Mouse (Mus musculus): Measurements from ENCODE around the gene Zfp42. TPM values are rescaled to one million over a fixed set of nuclear protein-coding genes. Genes with fewer than 3 reads are reported as not detected.
"Not testable (repeated sequence)": the region's sequence is repeated elsewhere in the genome, so short reads cannot be mapped to it uniquely, and the experiment has no call there.

Gene Zfp42
- not detected in 2 replicates for polyA plus RNA-seq (2015; fragmentation: Nextera tagmentation; extraction: Ambion mirVana)

GRCm38 (mm10) chr8:43306896-43307295, at the start of gene Zfp42:
Gene Zfp42, minus strand, starts transcription at chr8:43306980.
- no peak for ATAC-seq (replicated peaks; ENCODE audit: low FRiP score)
- H3K36me3 ChIP-seq, result no peaks in the 10 kb centered on the region
- no peaks in the 10 kb centered on the region for H3K4me1 ChIP-seq
- H3K27me3 ChIP-seq, result no peaks in the 10 kb centered on the region
- no peak within 1 kb of the TSS for H3K27ac ChIP-seq
- no peaks in the 10 kb centered on the region for H3K9me3 ChIP-seq (replicated peaks)
- 55% methylated on average over 14 of the region's 14 CpGs for WGBS
- H3K4me2 ChIP-seq, result peak within 1 kb of the TSS; percentile 30
- H3K4me3 ChIP-seq (replicated peaks), result no peak within 1 kb of the TSS
- no peak within 1 kb of the TSS for H3K9ac ChIP-seq

DNA sequence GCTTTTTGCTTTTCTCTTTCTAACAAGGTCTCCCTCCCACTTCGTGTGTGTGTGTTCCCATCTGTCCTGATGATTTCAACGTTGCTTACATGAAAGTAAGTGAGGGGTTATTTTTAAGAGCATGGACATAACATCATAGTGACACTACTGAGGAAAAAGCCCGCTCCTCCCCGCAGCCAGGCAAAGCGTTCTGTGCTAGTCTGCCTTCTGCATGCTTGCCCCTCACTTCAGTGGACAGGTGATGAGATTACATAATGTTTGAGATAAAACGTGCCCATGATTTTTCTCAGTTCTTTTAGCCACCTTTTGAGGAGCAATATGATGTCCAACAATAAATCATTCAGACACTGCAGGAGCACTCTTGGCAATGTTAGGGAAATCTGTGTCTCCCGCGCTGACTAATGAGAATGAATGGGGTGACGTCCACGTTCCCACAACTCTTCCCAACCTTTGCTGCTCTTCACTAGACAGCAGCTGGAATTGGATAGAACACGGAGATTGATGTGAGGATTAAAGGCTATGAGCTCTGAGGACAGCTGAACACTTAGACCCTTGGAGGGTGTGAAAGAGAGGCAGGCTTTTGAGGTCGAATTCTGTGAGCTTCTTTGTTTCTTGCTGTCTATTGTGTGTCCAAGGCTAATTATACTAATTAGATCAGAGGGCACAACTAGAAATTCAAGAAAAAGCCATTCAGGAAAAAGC, 49.4 kb upstream of the Zfp42 start:
- ATAC-seq (replicated peaks; ENCODE audit: low FRiP score), result no peak
- Histone ChIP-seq H3K4me3 (replicated peaks) (no peak overlapping the region), H3K4me1 (no peaks in the 10 kb centered on the region), H3K9ac (no peak overlapping the region), H3K27ac (no peak overlapping the region), H3K4me2 (no peak overlapping the region), H3K9me3 (replicated peaks) (no peaks in the 10 kb centered on the region), H3K36me3 (no peaks in the 10 kb centered on the region), H3K27me3 (no peaks in the 10 kb centered on the region)
- WGBS, result 63% methylated on average over 12 of the region's 12 CpGs

DNA sequence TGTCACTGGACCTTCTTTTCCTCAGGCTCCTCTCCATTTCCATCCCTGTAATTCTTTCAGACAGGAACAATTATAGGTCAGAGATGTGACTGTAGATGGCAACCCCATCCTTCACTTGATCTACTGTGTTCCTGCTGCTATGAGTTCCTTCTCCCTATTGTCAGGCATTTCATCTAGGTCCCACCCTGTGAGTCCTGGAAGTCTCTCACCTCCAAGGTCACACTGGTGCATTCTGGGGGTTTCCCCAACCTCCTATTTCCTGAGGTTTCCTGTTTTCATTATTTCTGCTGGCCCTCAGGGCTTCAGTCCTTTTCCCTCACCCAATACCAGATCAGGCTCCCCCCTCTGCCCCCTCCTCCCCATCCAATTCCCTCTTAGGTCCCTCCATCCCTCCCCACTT, 45.5 kb upstream of the Zfp42 start:
- not testable (repeated sequence) for H3K4me2 ChIP-seq; H3K9me3 ChIP-seq (replicated peaks); H3K27ac ChIP-seq; ATAC-seq (replicated peaks; ENCODE audit: low FRiP score); H3K4me1 ChIP-seq; H3K27me3 ChIP-seq; H3K4me3 ChIP-seq (replicated peaks); H3K36me3 ChIP-seq; H3K9ac ChIP-seq

- Histone ChIP-seq H3K27me3 (no peaks in the 10 kb centered on the region), H3K9ac (no peak overlapping the region), H3K27ac (no peak overlapping the region), H3K9me3 (replicated peaks) (0 out of 2 replicates have a peak, but pooled peaks cover 3% of the 10 kb centered on the region), H3K36me3 (no peaks in the 10 kb centered on the region), H3K4me2 (no peak overlapping the region), H3K4me3 (replicated peaks) (no peak overlapping the region), H3K4me1 (no peaks in the 10 kb centered on the region)
- no peak for ATAC-seq (replicated peaks; ENCODE audit: low FRiP score)
- 81% methylated on average over 5 of the region's 5 CpGs for WGBS
These were observed 31.8 kb upstream of the Zfp42 start for GRCm38 (mm10) chr8:43338555-43338954.

DNA sequence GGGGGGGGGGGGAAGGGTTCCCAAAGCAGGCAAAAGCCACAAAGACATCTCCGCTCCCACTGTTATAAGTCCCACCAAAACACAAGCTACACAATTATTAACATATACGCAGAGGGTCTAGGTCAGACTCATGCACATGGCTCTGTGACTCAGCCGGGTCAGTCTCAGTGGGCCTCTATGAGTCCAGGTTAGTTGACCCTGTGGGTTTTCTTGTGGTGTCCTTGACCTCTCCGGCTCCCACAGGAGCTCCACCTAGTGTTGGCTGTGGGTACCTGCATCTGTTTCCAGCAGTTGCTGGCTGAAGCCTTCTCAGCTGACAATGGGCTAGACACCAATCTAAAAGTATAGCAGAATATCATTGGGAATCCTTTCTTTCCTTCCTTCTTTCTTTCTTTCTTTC, 26.7 kb upstream of the Zfp42 start:
- no peaks in the 10 kb centered on the region for H3K4me1 ChIP-seq
- 67% methylated on average over 4 of the region's 4 CpGs for WGBS
- no peaks in the 10 kb centered on the region for H3K9me3 ChIP-seq (replicated peaks)
- no peak overlapping the region for H3K27ac ChIP-seq
- ATAC-seq (replicated peaks; ENCODE audit: low FRiP score), result no peak
- H3K9ac ChIP-seq, result no peak overlapping the region
- H3K27me3 ChIP-seq, result no peaks in the 10 kb centered on the region
- no peak overlapping the region for H3K4me3 ChIP-seq (replicated peaks)
- H3K4me2 ChIP-seq, result no peak overlapping the region
- no peaks in the 10 kb centered on the region for H3K36me3 ChIP-seq

- Histone ChIP-seq H3K4me2 (no peak overlapping the region), H3K36me3 (no peaks in the 10 kb centered on the region), H3K4me3 (replicated peaks) (no peak overlapping the region), H3K27ac (no peak overlapping the region), H3K4me1 (no peaks in the 10 kb centered on the region), H3K27me3 (no peaks in the 10 kb centered on the region), H3K9me3 (replicated peaks) (no peaks in the 10 kb centered on the region), H3K9ac (no peak overlapping the region)
- 95% methylated on average over 7 of the region's 7 CpGs for WGBS
- no peak for ATAC-seq (replicated peaks; ENCODE audit: low FRiP score)
These were observed 24.9 kb upstream of the Zfp42 start for GRCm38 (mm10) chr8:43331657-43332056.

DNA sequence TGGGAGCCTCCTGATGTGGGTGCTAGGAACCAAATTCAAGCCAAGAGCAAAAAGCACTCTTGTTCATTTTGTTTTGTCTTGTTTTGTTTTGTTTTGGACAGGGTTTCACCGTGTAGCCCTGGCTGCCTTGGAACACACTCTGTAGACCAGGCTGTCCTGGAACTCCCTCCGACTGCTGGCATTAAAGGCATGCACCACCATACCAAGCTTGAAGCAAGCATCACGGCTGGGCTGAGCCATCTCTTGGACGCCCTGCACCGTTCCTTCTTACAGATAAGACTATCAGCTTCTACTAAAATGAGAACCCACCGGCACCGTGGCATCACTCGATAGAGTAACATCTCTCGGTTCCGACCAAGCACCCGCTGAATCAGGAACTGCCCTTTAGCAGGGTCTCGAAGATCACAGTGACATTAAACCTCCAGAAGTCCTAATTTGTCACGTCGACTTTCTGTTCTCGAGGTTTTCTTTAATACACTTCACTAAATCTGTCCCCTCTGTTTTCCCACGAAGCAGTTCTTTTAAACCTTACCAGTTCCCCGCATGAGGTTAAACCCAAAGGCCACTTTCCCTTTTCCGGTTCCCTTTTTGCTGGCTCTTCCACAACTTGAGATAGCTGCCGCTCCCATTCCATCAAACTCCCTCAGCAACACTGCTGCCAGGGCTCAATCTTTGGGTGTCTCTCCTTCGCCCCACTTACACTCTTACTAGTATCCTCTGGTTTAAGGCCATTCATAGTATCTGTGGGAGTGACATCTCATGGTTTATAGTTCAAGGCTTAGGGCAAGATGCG, 23.3 kb upstream of the Zfp42 start:
- Histone ChIP-seq H3K9ac (no peak overlapping the region), H3K4me3 (replicated peaks) (no peak overlapping the region), H3K9me3 (replicated peaks) (peaks cover 5% of the 10 kb centered on the region; the same call in 1 of the 2 replicates), H3K27me3 (no peaks in the 10 kb centered on the region), H3K4me2 (no peak overlapping the region), H3K4me1 (no peaks in the 10 kb centered on the region), H3K27ac (no peak overlapping the region), H3K36me3 (no peaks in the 10 kb centered on the region)
- 92% methylated on average over 21 of the region's 21 CpGs for WGBS
- ATAC-seq (replicated peaks; ENCODE audit: low FRiP score), result no peak

- no peak overlapping the region for H3K9ac ChIP-seq
- no peaks in the 10 kb centered on the region for H3K36me3 ChIP-seq
- H3K27ac ChIP-seq, result no peak overlapping the region
- H3K4me2 ChIP-seq, result no peak overlapping the region
- H3K4me1 ChIP-seq, result no peaks in the 10 kb centered on the region
- 78% methylated on average over 10 of the region's 10 CpGs for WGBS
- no peak for ATAC-seq (replicated peaks; ENCODE audit: low FRiP score)
- H3K4me3 ChIP-seq (replicated peaks), result no peak overlapping the region
- no peaks in the 10 kb centered on the region for H3K27me3 ChIP-seq
- peaks cover 5% of the 10 kb centered on the region; the same call in 1 of the 2 replicates for H3K9me3 ChIP-seq (replicated peaks)
These were observed 21.9 kb upstream of the Zfp42 start for GRCm38 (mm10) chr8:43328666-43329065.

GRCm38 (mm10) chr8:43320771-43321170, 14.0 kb upstream of the Zfp42 start:
- peaks cover 4% of the 10 kb centered on the region; the same call in 1 of the 2 replicates for H3K9me3 ChIP-seq (replicated peaks)
- no peaks in the 10 kb centered on the region for H3K36me3 ChIP-seq
- no peaks in the 10 kb centered on the region for H3K4me1 ChIP-seq
- no peak overlapping the region for H3K4me3 ChIP-seq (replicated peaks)
- no peak for ATAC-seq (replicated peaks; ENCODE audit: low FRiP score)
- no peak overlapping the region for H3K9ac ChIP-seq
- H3K27ac ChIP-seq, result no peak overlapping the region
- H3K4me2 ChIP-seq, result no peak overlapping the region
- H3K27me3 ChIP-seq, result no peaks in the 10 kb centered on the region
- WGBS, result 81% methylated on average over 5 of the region's 5 CpGs

- Histone ChIP-seq H3K27ac (no peak overlapping the region), H3K4me2 (no peak overlapping the region), H3K9me3 (replicated peaks) (no peaks in the 10 kb centered on the region), H3K9ac (no peak overlapping the region), H3K4me1 (no peaks in the 10 kb centered on the region), H3K36me3 (no peaks in the 10 kb centered on the region), H3K4me3 (replicated peaks) (no peak overlapping the region), H3K27me3 (no peaks in the 10 kb centered on the region)
- ATAC-seq (replicated peaks; ENCODE audit: low FRiP score), result no peak
- WGBS, result 82% methylated on average over 2 of the region's 2 CpGs
These were observed 1.4 kb upstream of the Zfp42 start for GRCm38 (mm10) chr8:43308213-43308612.

DNA sequence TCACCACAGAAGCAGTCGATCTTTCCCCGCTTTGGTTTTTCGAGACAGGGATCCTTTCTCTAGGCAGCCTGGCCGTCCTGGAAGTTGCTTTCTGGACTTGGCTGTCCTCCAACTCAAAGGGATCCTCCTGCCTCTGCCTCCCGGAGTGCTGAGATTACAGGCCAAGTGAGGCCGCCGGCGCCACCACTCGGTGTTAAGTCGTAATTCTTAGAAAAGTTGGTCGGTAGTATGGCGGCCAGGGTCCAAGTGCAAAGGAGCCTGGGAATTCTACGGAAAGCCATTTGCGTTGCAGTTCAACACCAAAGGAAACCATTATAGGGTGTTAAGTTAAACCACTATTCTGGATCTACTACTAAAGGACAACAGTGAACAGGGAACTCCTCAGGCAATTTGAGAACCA, 1.1 kb downstream of the Zfp42 start:
- no peak for ATAC-seq (replicated peaks; ENCODE audit: low FRiP score)
- no peak overlapping the region for H3K4me2 ChIP-seq

DNA sequence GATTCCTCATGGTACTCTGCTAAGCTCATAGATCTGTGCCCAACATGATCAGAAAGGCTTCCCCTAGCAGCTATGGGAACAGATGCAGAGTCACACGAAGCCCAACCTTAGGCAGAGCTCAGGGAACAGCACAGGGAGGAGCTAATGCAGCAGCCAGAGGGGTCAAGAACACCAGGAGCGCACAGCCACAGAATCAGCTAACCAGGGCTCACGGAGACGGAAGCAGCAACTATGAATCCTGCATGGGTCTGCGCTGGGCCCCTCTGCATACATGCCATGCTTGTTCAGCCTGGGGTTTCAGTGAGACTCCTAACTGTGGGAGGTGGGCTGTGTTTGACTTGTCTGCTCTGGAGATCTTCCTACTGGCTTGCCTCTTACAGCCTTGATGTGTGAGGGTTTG, 7.0 kb downstream of the Zfp42 start:
- no peak overlapping the region for H3K4me2 ChIP-seq
- H3K9ac ChIP-seq, result no peak overlapping the region
- H3K36me3 ChIP-seq, result no peaks in the 10 kb centered on the region
- H3K27ac ChIP-seq, result no peak overlapping the region
- no peak overlapping the region for H3K4me3 ChIP-seq (replicated peaks)
- no peaks in the 10 kb centered on the region for H3K4me1 ChIP-seq
- no peaks in the 10 kb centered on the region for H3K9me3 ChIP-seq (replicated peaks)
- WGBS, result 49% methylated on average over 5 of the region's 5 CpGs
- no peaks in the 10 kb centered on the region for H3K27me3 ChIP-seq
- no peak for ATAC-seq (replicated peaks; ENCODE audit: low FRiP score)

More for the DNA sequence above, 1.1 kb downstream of the Zfp42 start:
- no peaks in the 10 kb centered on the region for H3K27me3 ChIP-seq
- no peaks in the 10 kb centered on the region for H3K4me1 ChIP-seq
- H3K36me3 ChIP-seq, result no peaks in the 10 kb centered on the region
- H3K4me3 ChIP-seq (replicated peaks), result no peak overlapping the region
- WGBS, result 98% methylated on average over 14 of the region's 14 CpGs
- H3K9me3 ChIP-seq (replicated peaks), result no peaks in the 10 kb centered on the region
- no peak overlapping the region for H3K27ac ChIP-seq
- no peak overlapping the region for H3K9ac ChIP-seq
